Mouse (Mus musculus): ENCODE results near the gene Pth1r.
A peak's percentile ranks its signal among the peaks of the same experiment; 100 is the strongest.

The Pth1r gene

GRCm38 (mm10) chr9:110746961-110747360, at the start of gene Pth1r:
Gene Pth1r (minus strand): TSS chr9:110747145.
- no peak for DNase-seq (ENCODE audit: low spot score)

GRCm38 (mm10) chr9:110790462-110790861, 43.5 kb upstream of the Pth1r start:
- DNase-seq (ENCODE audit: low spot score): no peak

GRCm38 (mm10) chr9:110788169-110788568, 41.2 kb upstream of the Pth1r start:
- no peak for DNase-seq (ENCODE audit: low spot score)

- no peak for DNase-seq (ENCODE audit: low spot score)
Observed at GRCm38 (mm10) chr9:110783611-110784010, 36.7 kb upstream of the Pth1r start.

GRCm38 (mm10) chr9:110781731-110782130, 34.8 kb upstream of the Pth1r start:
- DNase-seq (ENCODE audit: low spot score): no peak

- peak; percentile 86 for DNase-seq (ENCODE audit: low spot score)
Observed at GRCm38 (mm10) chr9:110781256-110781721, 34.3 kb upstream of the Pth1r start.

- no peak for DNase-seq (ENCODE audit: low spot score)
Observed at GRCm38 (mm10) chr9:110779242-110779913, 32.4 kb upstream of the Pth1r start.

GRCm38 (mm10) chr9:110778559-110778958, 31.6 kb upstream of the Pth1r start:
- DNase-seq (ENCODE audit: low spot score): no peak

GRCm38 (mm10) chr9:110778100-110778499, 31.2 kb upstream of the Pth1r start:
- DNase-seq (ENCODE audit: low spot score): no peak

- no peak for DNase-seq (ENCODE audit: low spot score)
Observed at GRCm38 (mm10) chr9:110775269-110776022, 28.5 kb upstream of the Pth1r start.

GRCm38 (mm10) chr9:110774403-110775268, 27.7 kb upstream of the Pth1r start:
- DNase-seq (ENCODE audit: low spot score): no peak

- DNase-seq (ENCODE audit: low spot score): no peak
Observed at GRCm38 (mm10) chr9:110772336-110772735, 25.4 kb upstream of the Pth1r start.

- no peak for DNase-seq (ENCODE audit: low spot score)
Observed at GRCm38 (mm10) chr9:110763405-110763804, 16.5 kb upstream of the Pth1r start.

GRCm38 (mm10) chr9:110762763-110763162, 15.8 kb upstream of the Pth1r start:
- no peak for DNase-seq (ENCODE audit: low spot score)

- DNase-seq (ENCODE audit: low spot score): no peak
Observed at GRCm38 (mm10) chr9:110760886-110761285, 13.9 kb upstream of the Pth1r start.

GRCm38 (mm10) chr9:110759265-110759664, 12.3 kb upstream of the Pth1r start:
- peak; percentile 7 for DNase-seq (ENCODE audit: low spot score)

GRCm38 (mm10) chr9:110758605-110759004, 11.7 kb upstream of the Pth1r start:
- DNase-seq (ENCODE audit: low spot score): no peak

- DNase-seq (ENCODE audit: low spot score): no peak
Observed at GRCm38 (mm10) chr9:110757816-110758215, 10.9 kb upstream of the Pth1r start.

GRCm38 (mm10) chr9:110753773-110754172, 6.8 kb upstream of the Pth1r start:
- DNase-seq (ENCODE audit: low spot score): no peak

GRCm38 (mm10) chr9:110752917-110753435, 6.0 kb upstream of the Pth1r start:
- DNase-seq (ENCODE audit: low spot score): no peak

- no peak for DNase-seq (ENCODE audit: low spot score)
Observed at GRCm38 (mm10) chr9:110751412-110751811, 4.5 kb upstream of the Pth1r start.

Data from T-cell, adult 2 months (primary cell).